Mouse (Mus musculus) ES-Bruce4 (cell line): Measurements from ENCODE around the gene Pik3r1. TPM values are rescaled to one million over a fixed set of nuclear protein-coding genes. Genes with fewer than 3 reads are reported as not detected.

Source experiments
- H3K27ac ChIP-seq: 2 replicates; pipeline ENCODE4 v1.5.1; 2012; ENCODE audit warnings: low read length, inconsistent platforms; ENCODE audit not compliant: insufficient read depth
- H3K27me3 ChIP-seq: 2 replicates; pipeline ENCODE4 v1.6.1; 2012; ENCODE audit warnings: mild to moderate bottlenecking, low read length, inconsistent platforms; ENCODE audit not compliant: control insufficient read depth, poor library complexity, insufficient read depth, severe bottlenecking
- H3K36me3 ChIP-seq: 2 replicates; pipeline ENCODE4 v1.6.1; 2012; ENCODE audit warnings: inconsistent platforms, mild to moderate bottlenecking, low read length, moderate library complexity; ENCODE audit not compliant: control insufficient read depth, poor library complexity, insufficient read depth, severe bottlenecking
- H3K4me1 ChIP-seq: one replicate; pipeline ENCODE4 v1.8.1; 2011; ENCODE audit warnings: low read length; ENCODE audit not compliant: control insufficient read depth, insufficient read depth
- H3K4me3 ChIP-seq: 2 replicates; pipeline ENCODE4 v1.5.1; 2011; ENCODE audit warnings: low read depth, mild to moderate bottlenecking, low read length
- H3K9ac ChIP-seq: 2 replicates; pipeline ENCODE4 v1.6.1; 2012; ENCODE audit warnings: low read depth, mild to moderate bottlenecking, inconsistent platforms; ENCODE audit not compliant: poor library complexity, severe bottlenecking
- H3K9me3 ChIP-seq: replicated peaks from 2 replicates; pipeline ENCODE4 v1.6.1; 2012; ENCODE audit warnings: mild to moderate bottlenecking, low read length, inconsistent platforms; ENCODE audit not compliant: control insufficient read depth, poor library complexity, insufficient read depth, severe bottlenecking
- CTCF ChIP-seq: IDR thresholded peaks from one replicate; pipeline ENCODE4 v1.8.1; 2011; ENCODE audit warnings: low read depth, low read length
- EP300 ChIP-seq: IDR thresholded peaks from 2 replicates; pipeline ENCODE4 v1.6.1; 2011; ENCODE audit warnings: low read depth, low read length; ENCODE audit not compliant: insufficient read depth
- POLR2A ChIP-seq: IDR thresholded peaks from one replicate; pipeline ENCODE4 v1.8.1; 2011; ENCODE audit warnings: low read length; ENCODE audit not compliant: insufficient read depth
- polyA plus RNA-seq: library from polyadenylated mRNA; stranded (reverse); fragments of >200 nt; gene quantifications from 2 replicates; pipeline ENCODE4 v1.2.4, GENCODE M21; 2011; ENCODE audit warnings: low read depth; ENCODE audit not compliant: missing spikeins, insufficient read depth, insufficient read length

Pik3r1 gene
- polyA plus RNA-seq, 1 experiment, result 7.5 TPM

DNA sequence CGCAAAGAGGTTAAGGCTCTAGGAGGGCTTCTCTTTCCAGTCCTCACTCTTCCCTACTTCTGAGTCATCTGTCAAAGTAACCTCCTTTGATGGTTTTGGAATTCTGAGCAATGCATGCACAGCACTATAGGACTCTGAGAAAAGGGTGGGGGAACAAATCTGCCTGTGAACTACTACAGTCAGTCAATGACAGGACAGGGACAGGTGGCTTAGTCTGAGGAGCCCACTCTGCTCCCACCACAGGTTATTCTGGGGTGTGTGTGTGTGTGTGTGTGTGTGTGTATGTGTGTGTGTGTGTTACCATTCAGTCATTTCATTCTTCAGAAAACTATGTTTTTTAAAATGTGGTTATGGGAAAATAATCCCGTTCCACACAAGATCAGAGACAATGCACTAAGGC is 46.9 kb downstream of the Pik3r1 start:
- H3K9ac ChIP-seq, result no peak overlapping the region
- H3K9me3 ChIP-seq, result no peaks in the 10 kb centered on the region
- no peak for TF ChIP-seq POLR2A
- TF ChIP-seq EP300, result no peak
- TF ChIP-seq CTCF, result no peak
- no peaks in the 10 kb centered on the region for H3K36me3 ChIP-seq
- H3K4me3 ChIP-seq, result no peak overlapping the region
- H3K4me1 ChIP-seq, result no peaks in the 10 kb centered on the region
- H3K27me3 ChIP-seq, result no peaks in the 10 kb centered on the region
- H3K27ac ChIP-seq, result no peak overlapping the region

- Histone ChIP-seq H3K36me3 (no peaks in the 10 kb centered on the region), H3K27ac (no peak overlapping the region), H3K4me1 (no peaks in the 10 kb centered on the region), H3K9ac (no peak overlapping the region), H3K9me3 (no peaks in the 10 kb centered on the region), H3K27me3 (no peaks in the 10 kb centered on the region), H3K4me3 (no peak overlapping the region; the same call in 1 of the 2 replicates)
- TF ChIP-seq EP300 (no peak), CTCF (peak; percentile 39), POLR2A (no peak)
Observed at GRCm38 (mm10) chr13:101719312-101719870, 48.6 kb downstream of the Pik3r1 start.

DNA sequence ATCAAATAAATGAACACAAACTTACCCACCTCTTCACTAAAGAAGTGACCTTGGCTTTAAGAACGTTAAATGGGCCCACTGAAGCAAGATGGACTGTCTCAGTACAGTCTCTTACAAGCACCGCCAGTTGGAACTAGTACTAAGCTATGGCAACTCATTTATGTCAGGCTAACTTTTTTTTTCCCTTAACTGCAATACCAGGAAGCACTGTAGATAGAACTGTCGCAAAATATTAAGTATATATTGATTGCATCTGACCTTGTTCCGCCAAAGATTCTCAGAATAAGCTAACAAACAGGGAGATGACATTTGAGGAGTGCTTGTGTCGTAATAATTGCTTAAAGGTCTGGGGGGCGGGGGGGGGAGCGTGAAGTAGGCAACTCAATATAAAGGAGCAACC is 49.3 kb downstream of the Pik3r1 start:
- no peaks in the 10 kb centered on the region for H3K36me3 ChIP-seq
- H3K4me1 ChIP-seq, result no peaks in the 10 kb centered on the region
- no peak overlapping the region; the same call in 1 of the 2 replicates for H3K27ac ChIP-seq
- H3K4me3 ChIP-seq, result no peak overlapping the region
- H3K9ac ChIP-seq, result no peak overlapping the region
- H3K9me3 ChIP-seq, result no peaks in the 10 kb centered on the region
- no peaks in the 10 kb centered on the region for H3K27me3 ChIP-seq
- TF ChIP-seq EP300, result no peak
- TF ChIP-seq POLR2A, result no peak
- no peak for TF ChIP-seq CTCF

GRCm38 (mm10) chr13:101717836-101718235 is 50.2 kb downstream of the Pik3r1 start:
- Histone ChIP-seq H3K4me3 (no peak overlapping the region), H3K36me3 (no peaks in the 10 kb centered on the region), H3K27me3 (no peaks in the 10 kb centered on the region), H3K9ac (no peak overlapping the region), H3K27ac (no peak overlapping the region), H3K4me1 (no peaks in the 10 kb centered on the region), H3K9me3 (no peaks in the 10 kb centered on the region)
- TF ChIP-seq POLR2A (no peak), CTCF (no peak), EP300 (no peak)

DNA sequence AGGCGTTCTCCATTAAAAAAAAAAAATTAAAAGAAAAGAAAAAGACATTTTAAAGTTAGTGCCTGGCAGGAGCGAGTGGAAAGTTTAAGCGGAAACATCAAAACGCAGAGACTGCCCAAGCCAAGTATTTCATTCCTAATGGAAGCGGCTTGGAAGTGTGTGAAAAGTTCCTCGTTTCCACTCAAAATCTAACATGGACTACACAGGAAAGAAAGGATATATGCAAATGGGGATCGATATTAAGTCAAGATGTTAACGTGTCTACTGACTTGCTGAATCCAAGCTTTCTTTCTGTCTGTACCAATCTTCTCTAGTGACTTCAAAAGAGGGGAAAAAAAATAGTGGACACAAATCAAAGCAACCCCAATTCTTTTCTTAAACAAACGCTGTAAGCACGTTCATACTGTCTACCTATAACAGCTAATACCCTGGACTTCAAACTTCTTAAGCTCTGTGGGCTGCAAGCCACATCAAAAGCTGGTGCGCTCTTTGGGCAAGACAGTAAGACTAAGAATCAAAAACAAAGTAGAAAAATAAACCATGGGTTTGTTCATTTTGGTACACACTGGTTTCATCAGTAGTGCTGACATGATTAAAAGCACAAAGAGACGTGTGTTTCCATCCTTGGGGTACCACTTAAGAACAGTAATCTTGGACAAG is 54.5 kb downstream of the Pik3r1 start:
- Histone ChIP-seq H3K4me3 (no peak overlapping the region), H3K4me1 (no peaks in the 10 kb centered on the region), H3K9ac (no peak overlapping the region), H3K9me3 (no peaks in the 10 kb centered on the region), H3K27ac (no peak overlapping the region), H3K27me3 (no peaks in the 10 kb centered on the region), H3K36me3 (no peaks in the 10 kb centered on the region)
- TF ChIP-seq POLR2A (no peak), EP300 (no peak), CTCF (no peak)

DNA sequence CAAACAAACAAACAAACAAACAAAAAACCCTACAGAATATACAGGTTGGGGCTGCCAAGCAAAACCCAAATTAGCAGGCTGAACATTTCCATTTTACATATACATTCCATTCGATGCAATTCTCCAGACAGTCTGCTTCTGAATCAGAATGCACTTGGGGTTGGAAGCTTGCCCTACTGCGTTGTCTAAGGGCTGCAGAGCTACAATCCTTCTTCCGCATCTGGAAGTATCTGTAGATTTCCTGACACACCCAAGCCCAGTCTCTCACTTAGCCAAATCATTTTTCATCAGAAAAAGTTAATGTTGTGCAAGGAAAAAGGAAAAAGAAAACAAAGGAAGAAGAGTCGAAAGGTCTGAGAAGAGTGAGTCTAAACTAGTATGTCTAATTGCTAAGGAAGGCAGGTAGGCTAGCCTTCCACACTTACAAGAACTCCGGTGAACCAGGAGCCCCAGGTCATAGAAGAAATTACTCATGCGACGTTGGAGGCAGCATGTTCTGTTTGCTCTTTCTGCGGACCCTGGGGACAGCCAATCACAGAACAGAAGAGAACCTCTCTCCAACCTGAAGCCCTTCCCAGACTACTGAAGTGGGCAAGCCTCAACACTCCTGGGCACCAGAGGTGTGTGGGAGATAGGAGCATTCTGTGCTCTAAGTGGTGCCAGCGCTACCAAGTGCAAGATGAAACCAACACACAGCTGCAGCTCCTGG is 55.1 kb downstream of the Pik3r1 start:
- no peaks in the 10 kb centered on the region for H3K4me1 ChIP-seq
- no peaks in the 10 kb centered on the region for H3K36me3 ChIP-seq
- H3K27ac ChIP-seq, result no peak overlapping the region
- H3K9ac ChIP-seq, result no peak overlapping the region
- H3K9me3 ChIP-seq, result no peaks in the 10 kb centered on the region
- H3K27me3 ChIP-seq, result no peaks in the 10 kb centered on the region
- no peak overlapping the region for H3K4me3 ChIP-seq
- TF ChIP-seq EP300 (no peak), POLR2A (no peak), CTCF (no peak)
